Mouse (Mus musculus): ENCODE data around the gene Mcfd2. TPM values are rescaled to one million over a fixed set of nuclear protein-coding genes. Genes with fewer than 3 reads are reported as not detected.
A peak's percentile ranks its signal among the peaks of the same experiment; 100 is the strongest.

Mcfd2 gene
- polyA plus RNA-seq (2015; fragmentation: Nextera tagmentation; extraction: Ambion mirVana), result 50.2 and 53.9 TPM in 2 replicates

GRCm38 (mm10) chr17:87265792-87266186 lies at the start of gene Mcfd2:
Gene Mcfd2, minus strand, starts transcription at chr17:87265935.
- H3K4me3 ChIP-seq (replicated peaks), result peak within 1 kb of the TSS; percentile 76
- H3K9me3 ChIP-seq (replicated peaks), result no peaks in the 10 kb centered on the region
- H3K27me3 ChIP-seq, result no peaks in the 10 kb centered on the region
- peak; percentile 95 for ATAC-seq (ENCODE audit: low read depth)
- WGBS (ENCODE audit: insufficient replicate concordance), result under 1% methylated on average over 41 of the region's 41 CpGs
- H3K27ac ChIP-seq, result peak within 1 kb of the TSS; percentile 54
- peaks cover 14% of the 10 kb centered on the region for H3K36me3 ChIP-seq
- peak within 1 kb of the TSS; percentile 95 for H3K4me2 ChIP-seq
- peak; percentile 88 for DNase-seq
- peaks cover 35% of the 10 kb centered on the region for H3K4me1 ChIP-seq (replicated peaks)
- H3K9ac ChIP-seq, result peak within 1 kb of the TSS; percentile 89

GRCm38 (mm10) chr17:87315021-87315531 lies 49.3 kb upstream of the Mcfd2 start:
- peak overlapping the region; percentile 32; the same call in 1 of the 2 replicates for H3K27ac ChIP-seq

GRCm38 (mm10) chr17:87314530-87314946 lies 48.8 kb upstream of the Mcfd2 start:
- H3K9me3 ChIP-seq (replicated peaks), result no peaks in the 10 kb centered on the region
- ATAC-seq (ENCODE audit: low read depth), result peak; percentile 35
- H3K4me1 ChIP-seq (replicated peaks), result peaks cover 41% of the 10 kb centered on the region
- no peaks in the 10 kb centered on the region for H3K27me3 ChIP-seq
- peaks cover 17% of the 10 kb centered on the region; the same call in 1 of the 2 replicates for H3K36me3 ChIP-seq
- 61% methylated on average over 5 of the region's 5 CpGs for WGBS (ENCODE audit: insufficient replicate concordance)
- H3K27ac ChIP-seq, result no peak overlapping the region
- DNase-seq, result peak; percentile 31
- no peak overlapping the region for H3K4me3 ChIP-seq (replicated peaks)
- no peak overlapping the region for H3K9ac ChIP-seq
- no peak overlapping the region for H3K4me2 ChIP-seq

More at GRCm38 (mm10) chr17:87315021-87315531, 49.3 kb upstream of the Mcfd2 start:
- Histone ChIP-seq H3K4me3 (replicated peaks) (no peak overlapping the region), H3K27me3 (no peaks in the 10 kb centered on the region), H3K9me3 (replicated peaks) (no peaks in the 10 kb centered on the region), H3K4me2 (0 out of 2 replicates have a peak overlapping the region, but pooled peaks have one; percentile 21), H3K36me3 (peaks cover 14% of the 10 kb centered on the region; the same call in 1 of the 2 replicates), H3K9ac (no peak overlapping the region), H3K4me1 (replicated peaks) (peaks cover 41% of the 10 kb centered on the region)
- 4% methylated on average over 9 of the region's 9 CpGs for WGBS (ENCODE audit: insufficient replicate concordance)
- peak; percentile 68 for DNase-seq
- peak; percentile 35; the same call in 1 of the 2 replicates for ATAC-seq (ENCODE audit: low read depth)

DNA sequence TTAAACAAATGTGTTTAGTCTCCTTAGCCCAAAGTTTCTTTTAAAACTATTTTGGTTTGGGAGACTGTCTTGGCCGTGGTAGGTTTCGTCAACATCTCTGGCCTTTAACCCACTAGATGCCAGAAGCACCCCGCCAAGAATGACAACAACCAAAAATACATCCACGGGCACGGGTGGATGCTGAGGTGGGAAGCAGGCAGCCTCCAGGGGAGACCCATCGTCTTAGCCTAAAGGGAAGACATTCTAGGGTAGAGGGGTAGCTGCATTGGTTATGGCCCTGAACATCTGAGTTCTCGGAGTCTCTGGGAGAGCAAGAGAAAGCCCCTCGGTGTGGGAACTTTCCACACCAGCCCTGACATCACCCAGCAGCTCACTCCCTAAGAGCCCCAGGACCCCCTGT lies 48.4 kb upstream of the Mcfd2 start:
- WGBS (ENCODE audit: insufficient replicate concordance), result 82% methylated on average over 8 of the region's 8 CpGs
- H3K9ac ChIP-seq, result no peak overlapping the region
- H3K4me1 ChIP-seq (replicated peaks), result peaks cover 41% of the 10 kb centered on the region
- H3K9me3 ChIP-seq (replicated peaks), result no peaks in the 10 kb centered on the region
- DNase-seq, result no peak
- no peaks in the 10 kb centered on the region for H3K27me3 ChIP-seq
- no peak overlapping the region for H3K4me3 ChIP-seq (replicated peaks)
- peaks cover 22% of the 10 kb centered on the region for H3K36me3 ChIP-seq
- no peak overlapping the region for H3K4me2 ChIP-seq
- ATAC-seq (ENCODE audit: low read depth), result no peak
- H3K27ac ChIP-seq, result no peak overlapping the region

DNA sequence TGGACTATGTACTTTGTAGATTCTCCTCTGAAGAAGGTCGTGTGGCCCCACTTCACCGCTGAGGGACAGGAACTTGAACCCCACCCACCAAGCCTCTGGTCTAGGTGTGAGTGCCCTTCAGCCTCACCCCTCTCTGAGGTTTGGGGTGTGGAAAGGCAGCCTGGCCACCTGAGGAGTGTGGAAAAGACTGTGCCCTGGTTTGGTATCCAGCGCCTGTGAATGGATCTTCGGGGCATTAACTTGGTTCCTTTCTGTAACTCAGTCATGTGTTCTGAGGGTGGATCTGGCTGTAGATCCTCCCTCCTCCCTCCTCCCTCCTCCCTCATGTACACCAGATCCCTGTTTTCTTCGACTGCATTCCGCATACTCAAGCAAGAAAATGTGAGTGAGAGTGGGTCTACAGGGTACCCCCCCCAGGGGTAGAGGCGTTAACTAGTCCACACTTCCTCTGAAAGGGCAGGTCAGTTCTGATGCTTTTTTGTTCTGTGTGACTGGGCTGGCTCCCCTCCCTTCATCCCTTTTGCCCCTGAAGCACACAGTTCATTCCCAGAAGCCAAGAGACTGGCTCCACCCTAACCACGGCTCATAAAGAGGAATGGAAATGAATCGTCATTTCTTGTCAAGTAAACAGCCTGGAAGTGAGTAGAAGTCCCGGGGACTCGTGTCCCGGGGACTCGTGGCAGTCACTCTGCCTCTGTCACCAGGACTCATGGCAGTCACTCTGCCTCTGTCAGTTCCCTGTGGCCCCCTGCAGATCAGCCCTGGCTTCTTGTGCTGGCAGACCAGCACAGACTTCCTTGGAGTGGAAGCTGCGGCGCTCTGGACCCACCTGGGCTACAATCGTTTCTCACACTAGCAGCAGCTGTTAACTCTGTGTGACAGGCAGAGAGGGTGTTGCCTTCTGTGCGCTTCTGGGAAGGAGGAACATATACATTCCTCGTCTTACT lies 47.5 kb upstream of the Mcfd2 start:
- Histone ChIP-seq H3K9me3 (replicated peaks) (no peaks in the 10 kb centered on the region), H3K27me3 (no peaks in the 10 kb centered on the region), H3K4me3 (replicated peaks) (no peak overlapping the region), H3K36me3 (peaks cover 31% of the 10 kb centered on the region), H3K27ac (no peak overlapping the region), H3K4me1 (replicated peaks) (peaks cover 41% of the 10 kb centered on the region), H3K9ac (no peak overlapping the region), H3K4me2 (no peak overlapping the region)
- 60% methylated on average over 18 of the region's 18 CpGs for WGBS (ENCODE audit: insufficient replicate concordance)
- ATAC-seq (ENCODE audit: low read depth) (no peak), DNase-seq (no peak)

DNA sequence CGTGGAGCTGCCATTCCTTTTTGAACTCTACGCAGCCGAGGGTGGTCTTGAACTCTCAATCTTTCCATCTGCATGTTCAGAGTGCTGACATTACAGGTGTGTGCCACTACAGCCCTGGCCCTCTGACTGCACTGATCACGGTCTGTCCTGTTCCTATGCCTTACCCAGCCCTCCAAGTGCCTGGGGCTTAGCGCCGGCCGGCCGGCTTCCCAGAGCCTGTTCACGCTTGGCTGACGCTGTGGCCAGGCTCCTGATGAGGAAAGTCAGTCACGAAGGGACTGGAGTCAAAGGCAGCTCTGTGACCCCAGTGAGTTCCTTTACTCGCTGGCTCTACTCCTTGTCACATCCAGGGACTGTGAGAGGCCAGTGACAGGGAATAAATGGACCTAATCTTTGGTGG lies 46.6 kb upstream of the Mcfd2 start:
- 82% methylated on average over 12 of the region's 12 CpGs for WGBS (ENCODE audit: insufficient replicate concordance)
- Histone ChIP-seq H3K4me3 (replicated peaks) (no peak overlapping the region), H3K4me2 (no peak overlapping the region), H3K4me1 (replicated peaks) (peaks cover 36% of the 10 kb centered on the region), H3K27me3 (no peaks in the 10 kb centered on the region), H3K9me3 (replicated peaks) (no peaks in the 10 kb centered on the region), H3K27ac (no peak overlapping the region), H3K9ac (no peak overlapping the region), H3K36me3 (peaks cover 32% of the 10 kb centered on the region)
- no peak for DNase-seq
- ATAC-seq (ENCODE audit: low read depth), result no peak

- WGBS (ENCODE audit: insufficient replicate concordance), result 88% methylated on average over 7 of the region's 7 CpGs
- H3K36me3 ChIP-seq, result peaks cover 32% of the 10 kb centered on the region
- no peaks in the 10 kb centered on the region for H3K27me3 ChIP-seq
- peaks cover 27% of the 10 kb centered on the region for H3K4me1 ChIP-seq (replicated peaks)
- no peak overlapping the region for H3K27ac ChIP-seq
- H3K9me3 ChIP-seq (replicated peaks), result no peaks in the 10 kb centered on the region
- no peak overlapping the region for H3K4me2 ChIP-seq
- no peak overlapping the region for H3K9ac ChIP-seq
- no peak for DNase-seq
- H3K4me3 ChIP-seq (replicated peaks), result no peak overlapping the region
- no peak for ATAC-seq (ENCODE audit: low read depth)
These were observed 44.8 kb upstream of the Mcfd2 start for GRCm38 (mm10) chr17:87310497-87310896.

DNA sequence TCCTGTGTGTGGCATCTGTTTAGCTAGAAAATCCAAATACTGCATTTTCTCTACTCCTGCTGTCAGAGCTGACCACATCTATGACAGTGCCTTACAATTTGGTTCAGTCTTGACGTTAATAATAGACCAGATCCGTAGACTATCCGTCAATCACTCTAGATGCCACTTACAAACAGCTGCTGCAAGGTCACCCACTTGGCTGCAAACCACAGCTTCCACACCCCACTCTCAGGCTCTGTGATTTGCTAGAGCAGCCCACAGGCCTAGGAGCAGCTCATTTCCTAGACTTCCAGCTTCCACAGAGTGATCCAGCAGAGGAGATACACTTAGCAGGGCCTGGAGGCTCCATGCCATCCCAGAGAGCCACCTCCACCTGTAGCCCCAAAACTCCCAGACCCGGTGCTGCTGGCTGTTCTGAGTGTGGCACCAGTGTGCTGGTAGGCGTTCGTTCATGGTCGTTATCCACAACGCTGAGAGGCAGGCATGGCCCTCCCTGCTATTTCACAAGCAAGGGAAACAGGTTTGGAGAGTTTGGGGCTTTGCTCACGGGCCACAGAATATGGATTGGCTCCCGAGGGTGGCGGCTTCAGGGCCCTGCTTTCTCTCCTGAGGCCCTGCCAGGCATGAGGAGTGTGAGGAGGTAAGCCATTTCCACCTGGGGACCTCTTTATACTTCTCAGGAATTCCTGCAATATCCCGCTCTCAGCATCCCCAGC lies 43.5 kb upstream of the Mcfd2 start:
- no peak overlapping the region for H3K4me3 ChIP-seq (replicated peaks)
- H3K36me3 ChIP-seq, result peaks cover 32% of the 10 kb centered on the region
- H3K4me1 ChIP-seq (replicated peaks), result peaks cover 20% of the 10 kb centered on the region
- WGBS (ENCODE audit: insufficient replicate concordance), result 76% methylated on average over 12 of the region's 12 CpGs
- ATAC-seq (ENCODE audit: low read depth) (no peak), DNase-seq (no peak)
- H3K9me3 ChIP-seq (replicated peaks), result no peaks in the 10 kb centered on the region
- H3K9ac ChIP-seq, result no peak overlapping the region
- no peak overlapping the region for H3K4me2 ChIP-seq
- no peak overlapping the region for H3K27ac ChIP-seq
- H3K27me3 ChIP-seq, result no peaks in the 10 kb centered on the region

- Histone ChIP-seq H3K36me3 (peaks cover 28% of the 10 kb centered on the region), H3K27ac (no peak overlapping the region), H3K9me3 (replicated peaks) (no peaks in the 10 kb centered on the region), H3K4me2 (no peak overlapping the region), H3K27me3 (no peaks in the 10 kb centered on the region), H3K4me3 (replicated peaks) (no peak overlapping the region), H3K4me1 (replicated peaks) (peaks cover 26% of the 10 kb centered on the region), H3K9ac (no peak overlapping the region)
- WGBS (ENCODE audit: insufficient replicate concordance), result 75% methylated on average over 8 of the region's 8 CpGs
- ATAC-seq (ENCODE audit: low read depth) (no peak), DNase-seq (no peak)
These were observed 41.0 kb upstream of the Mcfd2 start for GRCm38 (mm10) chr17:87306746-87307145.

GRCm38 (mm10) chr17:87305065-87305464 lies 39.3 kb upstream of the Mcfd2 start:
- Histone ChIP-seq H3K9me3 (replicated peaks) (no peaks in the 10 kb centered on the region), H3K27ac (no peak overlapping the region), H3K4me1 (replicated peaks) (peaks cover 28% of the 10 kb centered on the region), H3K9ac (no peak overlapping the region), H3K36me3 (peaks cover 20% of the 10 kb centered on the region), H3K4me3 (replicated peaks) (no peak overlapping the region), H3K27me3 (no peaks in the 10 kb centered on the region), H3K4me2 (no peak overlapping the region)
- ATAC-seq (ENCODE audit: low read depth) (no peak), DNase-seq (no peak)
- WGBS (ENCODE audit: insufficient replicate concordance), result 80% methylated on average over 8 of the region's 8 CpGs
